Mouse (Mus musculus) lung, postnatal 4 days (tissue): ENCODE results near the gene Ubxn6.

ENCODE experiments used
- DNase-seq, 2 experiments: peaks; one replicate each; pipeline ENCODE4 v3.0.0; 2021

The Ubxn6 gene

DNA sequence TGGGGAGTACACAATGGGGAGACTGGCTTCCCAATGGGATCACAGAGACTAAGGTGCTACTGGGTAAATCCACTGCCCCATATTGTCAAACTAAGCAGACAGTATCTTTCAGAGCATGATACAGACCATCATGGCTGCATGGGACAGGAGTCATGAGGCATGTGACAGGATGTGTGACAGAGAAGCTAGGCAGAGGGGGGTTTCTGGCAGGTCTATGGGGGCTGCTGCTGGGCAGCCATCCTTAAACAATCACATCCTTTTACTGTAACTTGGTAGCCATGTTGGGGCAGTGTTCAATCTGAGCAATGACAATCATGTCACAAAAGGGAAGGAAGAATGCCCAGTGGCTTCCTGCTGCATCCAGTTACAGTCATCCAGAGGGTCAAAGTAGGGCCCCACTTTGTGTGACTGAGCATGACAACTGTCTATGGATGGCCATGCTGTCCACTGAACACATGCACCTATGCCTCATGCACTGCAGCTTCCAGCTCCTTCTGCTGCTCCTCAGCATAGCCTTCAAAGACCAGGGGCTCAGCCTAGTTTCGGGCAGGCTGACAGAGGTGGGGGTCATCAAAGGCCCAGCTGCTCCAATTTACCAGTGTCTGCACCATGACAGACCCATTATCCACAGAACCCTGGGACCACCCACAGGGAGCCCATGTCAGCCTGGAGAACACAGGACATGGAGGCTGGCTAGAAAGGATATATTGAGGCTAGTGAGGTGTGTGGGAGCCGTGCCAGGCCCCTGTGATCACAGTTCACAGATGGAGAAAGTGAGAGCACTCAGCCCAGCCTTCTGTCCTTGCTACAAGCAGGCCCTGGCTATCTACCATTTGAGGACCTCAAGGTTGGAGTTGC is 52.5 kb downstream of the Ubxn6 start:
- DNase-seq, result peak in 1 of 2 experiments; percentile 24

DNA sequence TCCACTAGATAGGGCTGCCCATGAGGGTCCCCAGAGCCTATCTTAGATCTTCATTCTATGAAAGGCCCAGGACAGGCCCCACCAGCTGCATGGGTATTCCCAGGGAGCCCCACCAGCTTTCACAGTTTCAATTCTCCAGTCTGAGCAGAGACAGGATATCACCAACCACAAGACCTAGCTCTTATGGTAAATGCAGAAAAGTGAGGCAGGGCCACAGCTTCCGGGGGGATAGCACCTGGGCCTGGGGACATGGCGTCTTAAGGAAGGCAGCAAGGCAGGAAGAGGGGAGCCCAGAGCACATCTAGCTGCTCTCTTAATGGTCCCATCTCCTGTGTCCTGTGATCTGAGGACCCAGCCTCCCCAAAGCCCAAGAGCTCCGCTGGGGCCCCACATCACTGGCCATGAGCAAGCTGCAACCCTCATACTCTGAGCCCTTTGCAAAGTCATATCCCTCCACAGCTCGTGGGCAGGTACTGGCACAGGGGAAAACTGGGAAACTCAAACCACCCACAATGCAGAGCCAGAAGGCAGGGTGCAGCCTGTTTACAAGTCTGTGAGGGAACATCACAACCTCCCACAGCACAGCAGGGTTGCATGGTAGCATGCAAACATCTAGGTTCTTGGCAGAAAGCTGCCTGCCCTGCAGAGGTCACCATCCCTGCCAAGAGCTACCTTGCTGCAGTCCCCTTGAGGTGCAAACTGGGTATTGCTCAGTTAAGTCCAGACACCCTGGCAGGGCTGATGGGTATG is 53.5 kb downstream of the Ubxn6 start:
- peak in 1 of 2 experiments; percentile 19 for DNase-seq

DNA sequence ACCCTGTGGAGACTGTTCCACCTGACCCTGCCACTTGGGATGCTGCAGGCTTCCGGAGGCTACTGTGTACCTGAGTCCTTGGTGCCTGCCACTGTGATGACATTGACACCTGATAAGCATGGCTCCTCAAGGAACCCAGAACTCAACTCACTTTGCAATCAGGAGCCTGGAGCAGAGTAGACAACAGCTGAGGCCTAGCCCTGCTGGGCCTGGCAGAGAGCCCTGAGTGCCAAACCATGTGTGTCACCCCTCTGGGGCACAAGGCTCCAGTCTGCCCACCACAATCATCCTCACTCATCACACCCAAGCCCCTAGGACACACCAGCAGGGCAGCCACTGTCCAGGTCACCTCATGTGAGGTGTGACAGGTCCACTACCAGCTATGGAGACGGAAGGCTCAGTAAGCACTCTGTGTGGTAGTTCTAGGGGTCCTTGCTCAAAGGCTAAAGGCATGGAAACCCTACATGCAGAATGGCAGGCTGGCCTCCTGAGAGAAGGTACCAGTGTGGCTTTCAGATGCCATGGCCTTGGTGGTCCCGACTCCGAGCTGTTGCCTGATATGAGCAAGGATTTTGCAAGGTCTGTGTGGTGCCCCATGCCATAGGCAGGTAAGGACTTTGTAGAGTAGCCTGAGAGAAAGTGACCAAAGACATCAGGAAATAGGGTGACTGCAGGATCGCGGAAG is 54.3 kb downstream of the Ubxn6 start:
- no peak for DNase-seq

DNA sequence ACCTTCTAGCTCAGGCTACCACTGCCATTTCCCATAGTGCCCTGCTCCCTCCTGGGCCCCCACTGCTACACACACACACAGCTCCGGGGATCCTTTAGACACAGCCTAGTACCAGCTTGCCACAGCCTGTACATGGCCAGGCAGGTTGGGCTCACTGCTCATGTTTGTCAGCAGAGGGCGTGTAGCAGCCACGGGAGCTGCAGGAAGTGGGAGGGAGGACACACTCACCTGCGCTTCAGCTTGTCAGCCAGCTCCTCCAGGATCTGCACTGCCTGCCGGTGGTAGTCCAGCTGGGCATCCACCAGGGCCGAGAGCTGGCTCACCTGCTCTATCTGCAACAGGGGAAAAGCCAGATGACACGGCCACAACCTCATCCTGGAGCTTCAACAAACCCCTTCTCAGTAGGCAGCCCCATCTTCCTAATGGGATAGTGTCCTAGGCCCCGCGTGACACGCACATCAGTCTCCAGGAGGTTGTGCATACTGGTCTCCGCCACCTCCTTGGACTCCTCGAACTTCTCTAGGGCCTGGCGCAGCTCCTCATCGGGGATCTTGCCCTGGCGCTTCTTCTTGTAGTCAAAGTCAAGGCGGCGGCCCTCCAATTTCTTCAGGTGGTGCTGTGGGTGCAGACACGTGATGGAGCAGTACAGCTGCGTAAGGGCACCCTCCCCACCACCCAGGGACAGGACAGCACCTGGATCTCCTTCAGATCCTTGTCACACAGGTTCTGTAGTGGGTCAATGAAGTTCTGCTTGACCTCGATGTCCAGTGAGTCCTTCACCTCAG is 56.3 kb downstream of the Ubxn6 start:
- DNase-seq, result peak; percentile 49 to 54

GRCm38 (mm10) chr17:56017848-56018247 is 57.0 kb downstream of the Ubxn6 start:
- no peak for DNase-seq
